Mouse (Mus musculus): ENCODE measurements at regions not wholly inside any gene's neighbourhood (a gene's known extent, or its start where the extent isn't known, plus 50 kb on each side); places are given as distances from the start of the nearest gene placed in this dataset.

DNA sequence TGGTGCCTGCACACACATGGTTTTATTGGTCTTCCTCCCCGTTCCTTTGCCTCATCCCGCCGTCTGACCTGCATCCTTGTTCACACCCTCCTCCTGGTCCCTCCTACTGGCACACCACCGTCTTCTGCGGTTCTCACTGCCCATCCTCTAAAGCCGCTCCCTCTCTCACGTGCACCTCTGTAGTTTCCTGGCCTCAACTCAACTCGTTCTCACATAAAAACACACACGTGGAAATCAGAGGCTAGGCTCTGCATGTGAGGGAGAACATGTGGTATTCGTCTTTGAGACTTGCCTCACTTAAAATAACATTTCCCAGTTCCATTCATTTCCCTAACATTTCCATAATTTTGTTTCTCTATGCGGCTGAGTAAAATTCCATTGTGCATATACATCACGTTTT lies 69.5 kb downstream of the Aldh8a1 start:
- Histone ChIP-seq H3K4me1 (0 out of 2 replicates have a peak, but pooled peaks cover 10% of the 10 kb centered on the region), H3K27me3 (ENCODE audit: low read depth, poor library complexity, severe bottlenecking) (no peaks in the 10 kb centered on the region), H3K4me3 (no peak overlapping the region), H3K36me3 (no peaks in the 10 kb centered on the region), H3K27ac (replicated peaks) (no peak overlapping the region), H3K9me3 (replicated peaks) (no peaks in the 10 kb centered on the region)
- DNase-seq (ENCODE audit: low spot score), result no peak
- 81% methylated on average over 12 of the region's 12 CpGs for WGBS

DNA sequence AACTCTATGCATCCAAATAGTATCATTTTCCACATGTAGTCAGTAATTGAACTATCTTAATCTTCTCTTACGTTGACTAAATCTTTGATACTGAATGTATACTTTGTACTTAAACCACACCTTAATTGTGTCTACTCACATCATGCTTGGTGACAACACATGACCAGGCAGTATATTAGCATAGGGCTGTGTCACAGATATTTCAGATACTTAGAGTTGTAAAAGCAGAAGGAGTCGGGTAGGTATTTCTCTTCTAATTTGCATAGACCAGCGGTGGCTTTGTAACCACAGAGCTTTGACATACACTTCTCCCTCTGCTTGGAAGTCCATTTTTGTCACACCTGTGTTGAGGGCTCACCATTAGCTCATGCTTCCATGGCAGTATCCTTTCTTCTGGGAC lies 71.0 kb downstream of the Aldh8a1 start:
- Histone ChIP-seq H3K9me3 (replicated peaks) (no peaks in the 10 kb centered on the region), H3K4me3 (no peak overlapping the region), H3K27me3 (ENCODE audit: low read depth, poor library complexity, severe bottlenecking) (no peaks in the 10 kb centered on the region), H3K4me1 (0 out of 2 replicates have a peak, but pooled peaks cover 10% of the 10 kb centered on the region), H3K36me3 (no peaks in the 10 kb centered on the region), H3K27ac (replicated peaks) (no peak overlapping the region)
- 85% methylated on average over 3 of the region's 3 CpGs for WGBS
- DNase-seq (ENCODE audit: low spot score), result no peak

DNA sequence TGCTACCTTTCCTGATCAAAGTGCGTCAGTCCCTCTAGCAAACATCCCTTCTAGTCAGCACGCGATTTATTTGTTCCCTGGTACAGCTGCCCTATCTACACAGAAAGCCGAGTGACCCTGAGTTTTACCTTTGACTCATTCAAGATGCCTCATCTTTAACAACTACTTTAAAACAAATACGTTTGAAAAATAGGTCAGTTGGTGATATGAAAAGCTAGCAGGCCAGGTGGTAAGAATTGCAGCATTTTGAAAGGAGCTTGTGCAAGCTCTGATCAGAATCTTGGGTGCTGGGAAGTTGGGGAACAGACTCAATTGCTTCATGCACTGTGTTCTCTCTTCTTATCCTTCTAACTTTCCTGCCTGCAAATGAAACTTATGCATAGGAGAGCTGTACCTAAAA lies 71.9 kb downstream of the Aldh8a1 start:
- Histone ChIP-seq H3K27me3 (ENCODE audit: low read depth, poor library complexity, severe bottlenecking) (no peaks in the 10 kb centered on the region), H3K36me3 (no peaks in the 10 kb centered on the region), H3K27ac (replicated peaks) (no peak overlapping the region), H3K9me3 (replicated peaks) (no peaks in the 10 kb centered on the region), H3K4me1 (0 out of 2 replicates have a peak, but pooled peaks cover 5% of the 10 kb centered on the region), H3K4me3 (no peak overlapping the region)
- DNase-seq (ENCODE audit: low spot score), result no peak
- 87% methylated on average over 5 of the region's 5 CpGs for WGBS

DNA sequence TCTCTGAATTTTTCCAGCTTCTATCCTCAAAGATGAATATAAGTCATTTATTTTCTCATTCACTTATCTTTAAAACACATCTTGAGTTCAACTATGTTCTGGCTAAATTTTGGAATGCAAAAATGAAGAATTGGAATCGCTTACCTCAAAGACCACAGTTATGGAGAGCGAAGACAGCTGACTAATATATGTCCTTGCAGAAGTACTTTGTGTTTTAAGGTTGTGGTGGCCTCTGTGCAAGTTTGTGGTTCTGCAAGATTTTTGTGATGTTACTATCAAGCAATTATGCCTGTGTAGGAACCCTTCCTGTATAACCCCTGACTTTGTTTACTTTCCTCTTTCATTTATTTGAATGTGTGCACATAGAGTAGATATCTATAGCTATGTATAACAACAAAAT lies 75.5 kb downstream of the Aldh8a1 start:
- Histone ChIP-seq H3K36me3 (no peaks in the 10 kb centered on the region), H3K27ac (replicated peaks) (no peak overlapping the region), H3K9me3 (replicated peaks) (no peaks in the 10 kb centered on the region), H3K4me3 (no peak overlapping the region), H3K27me3 (ENCODE audit: low read depth, poor library complexity, severe bottlenecking) (no peaks in the 10 kb centered on the region), H3K4me1 (0 out of 2 replicates have a peak, but pooled peaks cover 2% of the 10 kb centered on the region)
- 97% methylated on average over 2 of the region's 2 CpGs for WGBS
- no peak for DNase-seq (ENCODE audit: low spot score)

DNA sequence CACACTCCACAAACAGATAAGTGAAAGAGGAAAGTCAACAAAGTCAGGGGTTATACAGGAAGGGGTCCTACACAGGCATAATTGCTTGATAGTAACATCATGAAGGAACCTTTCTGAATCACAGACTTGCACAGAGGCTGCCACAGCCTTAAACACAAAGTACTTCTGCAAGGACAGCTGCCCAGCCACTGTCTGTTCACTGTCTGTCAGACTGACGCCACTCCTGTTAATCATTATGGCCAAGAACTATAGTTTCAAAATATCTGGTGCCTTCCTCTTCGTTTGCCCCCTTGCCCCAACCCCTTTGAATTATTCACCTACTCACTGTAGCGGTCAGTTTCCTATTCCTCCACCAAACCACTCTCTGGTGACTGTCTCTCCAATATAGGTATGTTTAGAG lies 76.4 kb downstream of the Aldh8a1 start:
- no peak overlapping the region for H3K27ac ChIP-seq (replicated peaks)
- H3K4me3 ChIP-seq, result no peak overlapping the region
- H3K4me1 ChIP-seq, result 0 out of 2 replicates have a peak, but pooled peaks cover 2% of the 10 kb centered on the region
- WGBS, result 92% methylated on average over 3 of the region's 3 CpGs
- no peaks in the 10 kb centered on the region for H3K27me3 ChIP-seq (ENCODE audit: low read depth, poor library complexity, severe bottlenecking)
- H3K9me3 ChIP-seq (replicated peaks), result no peaks in the 10 kb centered on the region
- no peak for DNase-seq (ENCODE audit: low spot score)
- H3K36me3 ChIP-seq, result no peaks in the 10 kb centered on the region

DNA sequence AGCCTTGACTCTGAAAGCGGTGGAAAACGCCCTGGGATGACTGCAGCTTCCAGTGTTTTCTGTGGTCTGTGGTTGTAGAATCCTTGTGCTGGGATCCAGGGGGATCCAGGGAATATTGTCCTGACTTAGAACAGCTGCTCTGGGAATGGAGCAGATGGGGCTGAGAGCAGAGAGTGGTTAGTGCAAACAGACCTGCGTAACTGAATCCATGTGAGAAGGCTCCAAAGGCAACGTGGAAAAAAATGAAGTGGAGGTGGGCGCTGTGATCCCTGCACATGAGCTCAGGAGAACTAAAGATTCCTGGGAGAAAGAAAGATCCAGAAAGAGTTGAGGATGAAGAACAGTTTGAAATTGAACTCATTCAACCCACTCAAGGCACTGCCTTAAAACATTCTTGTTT lies 77.1 kb downstream of the Aldh8a1 start:
- H3K4me3 ChIP-seq, result no peak overlapping the region
- H3K27me3 ChIP-seq (ENCODE audit: low read depth, poor library complexity, severe bottlenecking), result no peaks in the 10 kb centered on the region
- H3K27ac ChIP-seq (replicated peaks), result no peak overlapping the region
- WGBS, result 88% methylated on average over 5 of the region's 5 CpGs
- no peaks in the 10 kb centered on the region for H3K9me3 ChIP-seq (replicated peaks)
- no peak for DNase-seq (ENCODE audit: low spot score)
- H3K36me3 ChIP-seq, result no peaks in the 10 kb centered on the region
- H3K4me1 ChIP-seq, result 0 out of 2 replicates have a peak, but pooled peaks cover 2% of the 10 kb centered on the region

DNA sequence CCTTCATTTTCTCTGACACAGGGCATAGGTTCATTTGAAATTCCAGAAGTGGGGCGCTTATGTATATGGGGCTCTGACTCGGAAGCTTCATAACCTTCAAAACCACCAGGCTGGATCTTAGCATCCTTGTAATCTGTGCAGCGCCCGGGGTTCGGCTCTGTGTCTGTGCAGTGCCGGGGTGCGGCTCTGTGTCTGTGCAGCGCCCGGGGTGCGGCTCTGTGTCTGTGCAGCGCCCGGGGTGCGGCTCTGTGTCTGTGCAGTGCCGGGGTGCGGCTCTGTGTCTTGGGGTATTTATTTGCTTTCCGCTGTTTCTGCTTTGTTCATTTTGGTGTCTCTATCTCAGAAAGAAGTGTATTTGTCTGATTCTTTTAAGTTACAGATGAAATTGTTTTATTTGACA lies 77.7 kb downstream of the Aldh8a1 start:
- Histone ChIP-seq H3K4me1 (0 out of 2 replicates have a peak, but pooled peaks cover 2% of the 10 kb centered on the region), H3K36me3 (no peaks in the 10 kb centered on the region), H3K4me3 (no peak overlapping the region), H3K27me3 (ENCODE audit: low read depth, poor library complexity, severe bottlenecking) (no peaks in the 10 kb centered on the region), H3K9me3 (replicated peaks) (no peaks in the 10 kb centered on the region), H3K27ac (replicated peaks) (no peak overlapping the region)
- 91% methylated on average over 16 of the region's 16 CpGs for WGBS
- no peak for DNase-seq (ENCODE audit: low spot score)

DNA sequence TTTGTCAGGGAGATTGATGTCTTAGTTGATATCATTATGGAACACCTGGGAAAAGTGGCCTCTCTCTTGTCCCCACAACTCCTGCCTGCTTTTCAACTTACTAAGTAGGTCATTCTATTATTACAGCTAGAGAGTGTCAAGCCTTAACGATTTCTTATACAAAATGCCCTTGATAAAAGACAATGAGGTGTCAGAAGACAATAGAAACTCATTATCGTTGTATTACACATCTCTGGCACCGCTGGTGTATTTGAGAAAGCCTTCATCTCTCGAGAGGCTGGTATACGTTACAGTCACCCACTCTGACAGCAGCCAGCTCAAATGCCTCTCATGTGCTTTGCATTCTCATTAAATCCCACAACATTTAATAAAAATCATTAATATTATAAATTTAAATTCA lies 78.8 kb downstream of the Aldh8a1 start:
- 68% methylated on average over 5 of the region's 5 CpGs for WGBS
- no peak for DNase-seq (ENCODE audit: low spot score)
- H3K27me3 ChIP-seq (ENCODE audit: low read depth, poor library complexity, severe bottlenecking), result no peaks in the 10 kb centered on the region
- H3K4me1 ChIP-seq, result 0 out of 2 replicates have a peak, but pooled peaks cover 2% of the 10 kb centered on the region
- no peaks in the 10 kb centered on the region for H3K9me3 ChIP-seq (replicated peaks)
- no peak overlapping the region for H3K4me3 ChIP-seq
- H3K27ac ChIP-seq (replicated peaks), result no peak overlapping the region
- H3K36me3 ChIP-seq, result no peaks in the 10 kb centered on the region

DNA sequence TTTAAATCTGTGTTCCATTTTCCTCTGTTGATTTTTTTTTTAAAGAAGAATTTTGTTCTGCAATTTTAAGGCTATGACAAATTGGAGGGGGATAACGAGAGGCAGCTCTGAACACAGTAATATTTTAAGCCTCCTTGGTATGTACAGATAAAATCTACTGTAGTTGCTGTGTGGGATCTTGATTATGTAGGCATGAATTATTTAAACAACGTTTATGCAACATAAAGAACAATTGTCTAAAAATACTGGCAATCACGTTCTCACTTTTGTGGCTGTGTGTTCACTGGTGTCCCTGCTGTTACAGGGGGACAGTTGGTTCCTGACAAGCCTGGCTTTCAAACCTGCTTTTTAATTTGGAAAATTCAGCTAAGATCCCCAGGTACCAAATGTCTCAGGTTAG lies 79.3 kb downstream of the Aldh8a1 start:
- Histone ChIP-seq H3K36me3 (no peaks in the 10 kb centered on the region), H3K27me3 (ENCODE audit: low read depth, poor library complexity, severe bottlenecking) (no peaks in the 10 kb centered on the region), H3K27ac (replicated peaks) (no peak overlapping the region), H3K4me3 (no peak overlapping the region), H3K9me3 (replicated peaks) (no peaks in the 10 kb centered on the region), H3K4me1 (0 out of 2 replicates have a peak, but pooled peaks cover 2% of the 10 kb centered on the region)
- no peak for DNase-seq (ENCODE audit: low spot score)
- 80% methylated on average over 3 of the region's 3 CpGs for WGBS

DNA sequence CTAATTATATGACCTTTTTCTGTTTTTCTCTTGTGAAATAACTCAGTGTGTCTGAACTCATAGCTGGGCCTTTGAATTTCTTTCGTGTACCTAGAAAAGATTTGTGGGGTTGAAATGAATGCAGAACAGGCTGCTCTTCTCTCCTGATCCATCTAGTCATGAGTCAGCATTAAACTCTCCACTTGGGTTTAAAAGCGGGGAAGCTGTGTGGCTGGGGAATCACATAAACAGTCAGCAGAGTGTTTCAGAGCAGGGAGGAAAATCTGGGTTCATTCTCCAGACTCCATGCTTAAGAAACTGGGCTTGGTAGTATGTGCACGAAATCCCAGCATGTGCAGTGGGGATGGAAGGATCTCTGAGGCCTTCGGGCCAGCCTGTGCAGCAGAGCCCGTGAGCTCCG lies 79.9 kb downstream of the Aldh8a1 start:
- Histone ChIP-seq H3K9me3 (replicated peaks) (no peaks in the 10 kb centered on the region), H3K4me3 (no peak overlapping the region), H3K27me3 (ENCODE audit: low read depth, poor library complexity, severe bottlenecking) (no peaks in the 10 kb centered on the region), H3K4me1 (0 out of 2 replicates have a peak, but pooled peaks cover 2% of the 10 kb centered on the region), H3K27ac (replicated peaks) (no peak overlapping the region), H3K36me3 (no peaks in the 10 kb centered on the region)
- 78% methylated on average over 6 of the region's 6 CpGs for WGBS
- no peak for DNase-seq (ENCODE audit: low spot score)

DNA sequence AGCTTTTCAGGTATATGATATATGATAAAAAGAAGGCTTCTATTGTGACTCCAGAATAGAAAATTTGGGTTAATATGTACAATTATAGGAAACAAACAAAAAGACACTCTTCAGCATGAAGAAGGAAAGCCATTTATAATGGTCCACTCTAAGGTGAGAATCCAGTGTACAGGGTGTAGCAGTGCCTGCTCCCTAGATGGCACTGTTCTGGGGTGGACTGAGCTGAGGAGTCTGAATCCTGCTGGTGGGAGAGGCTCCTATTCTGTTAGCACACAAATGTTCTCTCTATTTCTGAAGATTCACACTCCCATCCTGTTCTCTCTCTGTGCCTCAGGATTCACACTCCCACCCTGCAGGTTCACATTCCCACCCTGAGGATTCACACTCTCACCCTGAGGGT lies 81.5 kb downstream of the Aldh8a1 start:
- H3K9me3 ChIP-seq (replicated peaks), result no peaks in the 10 kb centered on the region
- no peak overlapping the region for H3K4me3 ChIP-seq
- H3K4me1 ChIP-seq, result 0 out of 2 replicates have a peak, but pooled peaks cover 2% of the 10 kb centered on the region
- no peak for DNase-seq (ENCODE audit: low spot score)
- H3K36me3 ChIP-seq, result no peaks in the 10 kb centered on the region
- no peak overlapping the region for H3K27ac ChIP-seq (replicated peaks)
- H3K27me3 ChIP-seq (ENCODE audit: low read depth, poor library complexity, severe bottlenecking), result no peaks in the 10 kb centered on the region; the same call in 1 of the 2 replicates

DNA sequence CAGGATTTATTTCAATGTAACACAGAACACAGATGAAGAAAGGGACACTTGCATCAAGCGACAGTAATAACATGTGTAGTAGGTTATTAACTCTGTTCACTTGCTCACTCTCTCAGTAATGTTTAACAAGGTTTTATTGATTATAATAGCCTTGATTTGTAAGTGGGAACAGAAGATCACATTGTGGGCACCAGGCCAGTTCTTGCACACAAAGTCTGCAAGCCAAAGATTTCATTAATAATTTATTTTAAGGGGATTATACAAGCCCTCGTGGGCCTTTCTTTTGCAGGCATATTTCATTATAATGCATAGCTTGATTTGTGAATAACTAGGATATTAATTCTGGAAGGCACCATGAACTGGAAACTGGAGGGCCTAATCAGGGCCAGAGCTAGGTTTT lies 83.0 kb downstream of the Aldh8a1 start:
- 84% methylated on average over 2 of the region's 2 CpGs for WGBS
- DNase-seq (ENCODE audit: low spot score), result no peak
- peaks cover 9% of the 10 kb centered on the region for H3K27me3 ChIP-seq (ENCODE audit: low read depth, poor library complexity, severe bottlenecking)
- no peak overlapping the region for H3K27ac ChIP-seq (replicated peaks)
- H3K36me3 ChIP-seq, result no peaks in the 10 kb centered on the region
- no peaks in the 10 kb centered on the region for H3K9me3 ChIP-seq (replicated peaks)
- H3K4me1 ChIP-seq, result 0 out of 2 replicates have a peak, but pooled peaks cover 2% of the 10 kb centered on the region
- no peak overlapping the region for H3K4me3 ChIP-seq

DNA sequence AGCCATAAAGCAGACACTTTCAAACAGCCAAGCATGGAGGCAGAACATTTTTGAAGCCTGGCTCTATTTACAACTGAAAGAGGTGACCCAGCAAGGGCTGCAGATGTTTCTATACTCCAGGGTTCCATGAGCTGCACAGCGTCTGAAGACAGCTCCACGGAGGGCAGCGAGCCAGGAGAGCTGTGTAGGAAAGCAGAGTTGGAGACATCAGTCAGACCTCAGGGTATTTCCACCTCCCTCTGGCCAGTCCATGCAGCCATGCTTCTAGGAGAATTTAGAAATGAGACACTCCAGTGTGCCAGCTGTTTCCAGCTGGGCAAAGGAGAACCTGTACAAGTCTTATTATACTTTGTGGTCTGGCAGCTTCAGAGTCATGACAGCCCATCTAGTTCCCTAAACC lies 85.8 kb downstream of the Aldh8a1 start:
- Histone ChIP-seq H3K4me3 (no peak overlapping the region), H3K27me3 (ENCODE audit: low read depth, poor library complexity, severe bottlenecking) (peaks cover 18% of the 10 kb centered on the region)
- WGBS, result 75% methylated on average over 3 of the region's 3 CpGs

DNA sequence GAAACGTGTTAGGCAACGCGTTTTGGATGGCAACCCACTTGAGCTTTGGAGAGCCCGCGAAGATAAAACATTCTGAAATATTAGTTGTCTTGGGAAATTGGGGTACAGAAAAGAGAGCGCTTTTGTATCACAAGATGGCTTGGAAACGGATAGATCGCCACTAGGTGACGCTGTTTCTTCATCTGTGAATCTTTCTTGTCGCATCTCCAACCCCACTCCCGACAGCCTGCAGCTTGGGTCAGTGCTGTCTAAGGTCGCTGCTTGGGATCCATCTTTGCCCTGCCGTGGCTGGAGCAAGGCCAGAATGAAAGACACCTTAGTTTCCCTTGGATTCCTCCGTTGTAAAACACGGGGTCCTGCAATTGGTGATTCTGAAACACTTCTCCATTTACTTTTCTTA lies 88.3 kb downstream of the Aldh8a1 start:
- 4% methylated on average over 15 of the region's 15 CpGs for WGBS
- Histone ChIP-seq H3K4me3 (no peak overlapping the region), H3K27me3 (ENCODE audit: low read depth, poor library complexity, severe bottlenecking) (peaks cover 40% of the 10 kb centered on the region)

More for the DNA sequence above, 85.8 kb downstream of the Aldh8a1 start:
- Histone ChIP-seq H3K27ac (replicated peaks) (no peak overlapping the region), H3K36me3 (no peaks in the 10 kb centered on the region), H3K4me1 (peaks cover 7% of the 10 kb centered on the region), H3K9me3 (replicated peaks) (no peaks in the 10 kb centered on the region)
- no peak for DNase-seq (ENCODE audit: low spot score)

More for the DNA sequence above, 88.3 kb downstream of the Aldh8a1 start:
- no peaks in the 10 kb centered on the region for H3K36me3 ChIP-seq
- no peaks in the 10 kb centered on the region for H3K9me3 ChIP-seq (replicated peaks)
- peak; percentile 84 for DNase-seq (ENCODE audit: low spot score)
- H3K27ac ChIP-seq (replicated peaks), result no peak overlapping the region
- H3K4me1 ChIP-seq, result peaks cover 7% of the 10 kb centered on the region
